Mouse (Mus musculus): ENCODE measurements around the gene Gys1.

- TF ChIP-seq POLR2A (IDR thresholded peaks at IDR 0.05; ENCODE audit: insufficient read depth, low read depth, low read length) (no peak), CTCF (IDR thresholded peaks at IDR 0.05; ENCODE audit: insufficient read depth, low read depth, low read length) (no peak)
These were observed 9.1 kb downstream of the Gys1 start for GRCm38 (mm10) chr7:45443526-45444420.
